Mouse (Mus musculus) thymus, postnatal 4 days (tissue): ENCODE measurements around the gene A930002H24Rik.

Experiments used
- DNase-seq: peaks from one replicate; pipeline ENCODE4 v3.0.0; 2021

Gene A930002H24Rik

GRCm38 (mm10) chr17:63828561-63829332 is 34.8 kb downstream of the A930002H24Rik start:
- no peak for DNase-seq

- DNase-seq: no peak
Measured at GRCm38 (mm10) chr17:63826767-63827166, 36.8 kb downstream of the A930002H24Rik start.

GRCm38 (mm10) chr17:63826196-63826595 is 37.4 kb downstream of the A930002H24Rik start:
- no peak for DNase-seq

GRCm38 (mm10) chr17:63824141-63824540 is 39.5 kb downstream of the A930002H24Rik start:
- no peak for DNase-seq

GRCm38 (mm10) chr17:63818444-63819027 is 45.1 kb downstream of the A930002H24Rik start:
- DNase-seq: no peak

- DNase-seq: no peak
Measured at GRCm38 (mm10) chr17:63813552-63813951, 50.0 kb downstream of the A930002H24Rik start.
